Mouse (Mus musculus): ENCODE measurements around the gene Gtf2a2. TPM values are rescaled to one million over a fixed set of nuclear protein-coding genes. Genes with fewer than 3 reads are reported as not detected.

Gtf2a2 gene
- polyA plus RNA-seq, 1 experiment, result 119 TPM

DNA sequence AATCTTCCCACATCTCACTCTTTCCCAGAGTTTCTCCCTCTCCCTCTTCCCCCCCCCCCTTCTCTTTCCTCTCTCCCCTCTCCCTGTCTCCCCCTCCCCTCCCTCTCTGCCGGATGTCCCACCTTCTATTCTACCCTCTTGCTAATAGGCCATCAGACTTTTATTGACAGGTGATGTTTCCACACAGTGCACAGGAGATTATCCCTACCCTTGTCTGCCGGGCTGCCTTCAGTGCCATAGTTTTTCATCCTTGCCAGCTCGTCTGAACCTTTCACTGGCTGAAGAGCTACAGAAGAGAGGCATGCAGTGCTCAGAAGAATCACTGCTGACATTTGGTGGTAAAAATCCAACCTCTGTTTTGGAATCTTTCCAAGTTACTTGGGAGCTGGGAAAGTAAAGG is 41.1 kb downstream of the Gtf2a2 start:
- DNase-seq (ENCODE audit: low spot score), result no peak

DNA sequence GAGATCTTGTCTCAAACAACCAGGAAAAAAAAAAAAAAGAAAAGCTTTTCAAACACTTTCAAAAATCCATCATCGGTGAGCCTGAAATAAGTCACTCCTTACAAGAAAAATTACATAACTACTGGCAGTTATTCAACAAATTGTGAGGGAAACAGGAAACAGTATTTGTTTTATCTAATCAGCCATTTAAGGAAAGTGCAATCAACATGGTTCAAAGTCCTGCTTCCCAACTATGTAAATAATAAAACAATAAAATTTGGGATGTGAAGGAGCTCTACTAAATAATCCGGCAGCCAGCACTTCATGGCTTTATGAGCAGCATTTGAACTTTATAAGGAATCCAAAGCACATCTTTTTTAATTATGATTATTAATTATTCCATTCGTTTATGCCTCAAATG is 49.7 kb downstream of the Gtf2a2 start:
- DNase-seq (ENCODE audit: low spot score), result no peak

GRCm38 (mm10) chr9:70067497-70067896 is 55.1 kb downstream of the Gtf2a2 start:
- no peak for DNase-seq (ENCODE audit: low spot score)

DNA sequence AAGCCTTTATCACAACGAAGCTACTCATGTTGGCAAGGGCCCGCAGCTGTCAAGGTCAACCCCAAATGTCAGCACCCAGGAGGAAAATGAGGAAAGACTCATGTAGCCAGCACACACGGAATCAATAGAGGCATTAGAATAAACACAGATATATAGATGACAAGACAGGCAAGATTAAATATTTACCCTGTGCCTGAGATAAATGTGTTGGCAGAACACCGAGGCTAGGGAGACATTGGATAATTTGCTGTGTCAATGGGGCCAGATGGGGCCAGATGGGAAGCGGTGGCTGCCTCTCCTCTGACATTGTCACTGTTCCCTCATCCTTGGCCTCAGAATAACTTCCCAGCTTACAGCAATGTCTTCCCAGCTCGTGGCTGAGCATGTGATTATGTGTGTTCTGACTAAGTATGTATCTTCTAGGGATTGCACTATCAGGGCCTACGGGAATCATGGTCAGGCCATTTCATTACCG is 57.6 kb downstream of the Gtf2a2 start:
- DNase-seq (ENCODE audit: low spot score), result no peak

DNA sequence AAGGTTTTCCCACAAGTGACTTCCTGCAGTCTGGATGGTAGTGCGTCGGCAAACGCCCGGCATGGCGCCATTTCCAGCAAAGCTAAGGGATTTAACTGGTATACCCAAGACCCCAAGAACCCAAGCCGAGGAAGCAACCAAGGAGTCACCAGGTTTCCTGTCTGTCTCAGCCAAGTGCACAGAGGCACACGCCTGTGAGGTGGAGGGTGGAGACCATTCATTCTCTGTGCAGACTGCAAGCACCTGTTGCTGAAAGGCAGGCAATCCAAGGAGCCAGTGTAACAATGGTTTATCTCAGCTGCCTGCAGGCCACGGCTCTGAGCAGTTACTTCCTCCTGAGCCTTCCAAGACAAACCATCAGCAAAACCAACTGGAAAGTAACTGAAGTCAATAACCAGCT is 60.0 kb downstream of the Gtf2a2 start:
- DNase-seq (ENCODE audit: low spot score), result no peak

Other genes with a start within 250 kb of the Gtf2a2 start
- 121 and 126 TPM in 2 replicates for gene Bnip2, start 23.1 kb upstream of the Gtf2a2 start, polyA plus RNA-seq (2012; rRNA removed)
- gene Gcnt3, start 25.5 kb downstream of the Gtf2a2 start, polyA plus RNA-seq (2012; rRNA removed), result 2.6 TPM in 2 replicates
- gene Fam81a, start 130.0 kb downstream of the Gtf2a2 start, polyA plus RNA-seq (2012; rRNA removed), result 1.6 and 2.0 TPM in 2 replicates
- 14.0 and 16.0 TPM in 2 replicates for gene Myo1e, start 194.8 kb downstream of the Gtf2a2 start, polyA plus RNA-seq (2012; rRNA removed)